Mouse (Mus musculus) hematopoietic stem cell, adult 5-6 weeks (primary cell): ENCODE measurements around the gene 2610528J11Rik. TPM values are rescaled to one million over a fixed set of nuclear protein-coding genes. Genes with fewer than 3 reads are reported as not detected.
"Not testable (repeated sequence)": the region's sequence is repeated elsewhere in the genome, so short reads cannot be mapped to it uniquely, and the experiment has no call there.

Source experiments
- ATAC-seq, 2 experiments: fragments of 125-278 bp in 1 of 2; replicated peaks in 1 of 2; 2 replicates each; pipeline ENCODE4 v1.8.0; 2016 to 2017; ENCODE audit warnings: inconsistent platforms in 2 of 2, mild to moderate bottlenecking in 2 of 2, moderate number of reproducible peaks in 2 of 2, low read depth in 1 of 2, moderate TSS enrichment in 1 of 2; ENCODE audit not compliant: low FRiP score in 2 of 2, poor library complexity in 2 of 2, severe bottlenecking in 2 of 2, insufficient read depth in 1 of 2, low TSS enrichment in 1 of 2
- total RNA-seq: library from RNA; stranded (forward); fragments of 172-1452, 232-1000 nt; gene quantifications from 2 replicates; pipeline ENCODE4 v1.2.3, GENCODE M21; 2017

Gene 2610528J11Rik
- total RNA-seq, 1 experiment from 2014 or later = not detected

- no peak for ATAC-seq
These were observed 6.4 kb downstream of the 2610528J11Rik start for GRCm38 (mm10) chr4:118533156-118533555.

DNA sequence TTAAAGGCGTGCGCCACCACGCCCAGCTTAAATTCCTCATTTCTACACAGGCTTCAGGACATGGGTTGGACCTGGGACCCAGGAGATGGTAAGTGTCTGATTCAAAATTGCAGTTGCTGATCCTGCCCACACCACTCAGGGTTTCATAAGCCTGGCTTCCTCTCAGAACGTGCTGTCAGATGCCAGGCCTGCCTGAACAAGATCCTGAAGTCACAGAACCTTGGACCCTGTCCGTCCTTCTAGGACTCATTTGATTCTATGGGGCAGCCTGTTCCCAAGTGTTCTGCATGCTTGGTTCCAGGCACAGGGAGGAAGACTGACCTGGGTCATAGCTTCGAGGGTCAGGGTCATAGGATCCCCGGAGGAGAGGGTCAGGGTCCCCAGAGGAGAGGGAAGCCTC is 6.8 kb downstream of the 2610528J11Rik start:
- peak in 1 of 2 experiments; percentile 38; a peak in 1 of 4 replicates for ATAC-seq

DNA sequence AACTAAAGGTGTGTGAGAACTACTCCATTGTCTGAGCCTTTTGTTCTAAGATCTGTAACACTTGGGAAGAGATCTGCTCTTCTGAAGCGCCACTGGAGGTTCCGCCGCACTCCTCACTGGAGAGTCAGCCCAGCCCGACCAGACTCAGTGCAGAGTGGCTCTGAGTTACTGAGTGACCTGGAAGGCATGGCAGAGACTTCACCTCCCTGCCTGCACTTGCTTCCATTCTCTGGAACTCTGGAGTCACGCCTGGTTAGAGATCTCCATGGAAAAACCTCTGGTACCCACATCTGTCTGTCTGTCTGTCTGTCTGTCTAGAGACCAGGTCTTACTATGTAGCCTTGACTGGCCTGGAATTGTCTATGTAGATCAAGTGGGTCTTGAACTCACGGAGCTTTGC is 8.8 kb downstream of the 2610528J11Rik start:
- no peak for ATAC-seq

DNA sequence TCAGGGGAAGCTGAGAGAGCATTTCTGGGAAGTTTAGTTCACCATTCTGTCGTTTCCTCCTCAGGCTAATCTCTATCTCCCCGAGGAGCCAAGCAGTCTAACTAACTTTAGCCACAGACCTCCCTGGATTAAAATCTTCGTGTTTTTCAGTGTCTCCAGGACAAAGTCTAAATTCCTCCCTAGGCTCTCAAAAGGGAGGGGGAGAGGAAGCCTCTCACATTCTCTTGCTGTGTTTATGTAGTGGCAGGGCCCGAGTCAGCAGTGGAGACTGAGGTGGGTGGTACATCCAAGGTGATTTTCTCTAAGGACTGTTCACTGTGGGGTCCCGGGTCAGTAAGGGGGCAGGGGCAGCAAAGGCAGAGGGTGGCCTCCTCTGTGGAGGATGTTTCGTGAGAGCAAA is 11.0 kb downstream of the 2610528J11Rik start:
- ATAC-seq = no peak

- no peak for ATAC-seq
These were observed 13.1 kb downstream of the 2610528J11Rik start for GRCm38 (mm10) chr4:118539904-118540303.

DNA sequence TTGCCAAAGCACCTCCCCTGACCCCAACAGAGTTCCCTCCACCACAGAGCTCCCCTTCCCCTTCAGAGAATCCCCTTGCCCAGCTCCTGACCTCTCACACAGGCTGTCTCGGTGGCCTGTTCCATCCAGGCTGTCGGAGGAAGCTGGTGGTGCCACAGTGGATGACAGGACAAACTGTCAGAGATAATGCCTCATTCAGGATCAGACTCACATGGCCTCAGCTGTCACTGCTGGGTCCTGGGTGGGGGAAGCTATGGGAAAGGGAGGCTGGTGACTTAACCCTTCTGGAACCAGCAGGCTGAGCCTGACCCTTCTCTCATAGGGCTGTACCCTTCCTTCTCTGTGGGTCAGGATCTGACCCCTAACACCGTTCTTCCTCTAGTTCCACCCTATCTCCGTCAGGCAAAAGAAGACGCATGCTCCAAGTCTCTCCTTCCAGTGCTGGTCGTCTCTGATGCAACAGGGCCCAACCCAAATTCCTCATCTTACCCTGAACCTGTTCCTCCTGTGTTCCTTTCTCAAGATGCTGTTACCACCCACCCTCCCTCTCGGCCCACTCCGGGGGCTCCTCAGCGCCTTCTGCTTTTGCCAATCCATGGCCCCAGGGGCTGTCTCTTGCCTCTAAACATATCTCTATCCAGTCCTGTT is 15.8 kb downstream of the 2610528J11Rik start:
- no peak for ATAC-seq

- no peak; a peak in 1 of 4 replicates for ATAC-seq
These were observed 16.3 kb downstream of the 2610528J11Rik start for GRCm38 (mm10) chr4:118543158-118543530.

DNA sequence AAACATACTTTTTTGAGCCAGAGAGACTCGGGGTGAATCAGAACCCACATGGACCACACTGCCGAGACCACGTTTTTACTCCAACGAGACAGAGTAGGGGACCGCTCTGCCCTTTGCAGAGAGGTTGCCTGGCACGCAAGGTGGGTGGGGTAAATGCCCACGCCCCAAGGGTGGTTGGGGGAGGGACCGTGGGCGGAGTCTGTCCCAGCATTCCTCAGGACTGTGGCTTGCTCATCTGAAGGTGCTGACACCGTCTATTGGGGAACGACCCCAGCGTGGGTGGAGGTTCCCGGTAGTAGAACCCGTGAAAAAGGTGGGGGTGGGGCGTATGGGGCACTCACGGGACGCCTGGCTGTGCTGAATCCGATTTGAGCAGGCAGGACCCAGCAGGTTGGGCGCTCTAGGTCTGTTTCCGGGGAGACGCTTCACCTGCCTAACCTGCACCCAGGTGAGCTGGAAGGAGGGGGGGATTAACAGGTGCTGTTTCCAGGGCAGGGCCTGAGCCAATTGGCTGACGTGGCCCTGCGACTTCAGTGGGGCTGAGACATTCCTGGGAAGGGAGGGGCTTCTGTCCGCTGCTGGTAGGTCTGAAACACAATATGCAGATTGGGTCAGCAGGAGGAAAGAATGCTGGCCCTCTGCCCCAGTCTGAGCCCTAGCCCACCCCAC is 16.9 kb downstream of the 2610528J11Rik start, which contains the start of gene Tmem125:
Gene Tmem125 (minus strand): TSS at position 453 of the 669 bp plus-strand sequence.
- ATAC-seq = peak; percentile 24 to 30; a peak in 1 of 4 replicates

GRCm38 (mm10) chr4:118544441-118545127 is 17.8 kb downstream of the 2610528J11Rik start:
- ATAC-seq = no peak

DNA sequence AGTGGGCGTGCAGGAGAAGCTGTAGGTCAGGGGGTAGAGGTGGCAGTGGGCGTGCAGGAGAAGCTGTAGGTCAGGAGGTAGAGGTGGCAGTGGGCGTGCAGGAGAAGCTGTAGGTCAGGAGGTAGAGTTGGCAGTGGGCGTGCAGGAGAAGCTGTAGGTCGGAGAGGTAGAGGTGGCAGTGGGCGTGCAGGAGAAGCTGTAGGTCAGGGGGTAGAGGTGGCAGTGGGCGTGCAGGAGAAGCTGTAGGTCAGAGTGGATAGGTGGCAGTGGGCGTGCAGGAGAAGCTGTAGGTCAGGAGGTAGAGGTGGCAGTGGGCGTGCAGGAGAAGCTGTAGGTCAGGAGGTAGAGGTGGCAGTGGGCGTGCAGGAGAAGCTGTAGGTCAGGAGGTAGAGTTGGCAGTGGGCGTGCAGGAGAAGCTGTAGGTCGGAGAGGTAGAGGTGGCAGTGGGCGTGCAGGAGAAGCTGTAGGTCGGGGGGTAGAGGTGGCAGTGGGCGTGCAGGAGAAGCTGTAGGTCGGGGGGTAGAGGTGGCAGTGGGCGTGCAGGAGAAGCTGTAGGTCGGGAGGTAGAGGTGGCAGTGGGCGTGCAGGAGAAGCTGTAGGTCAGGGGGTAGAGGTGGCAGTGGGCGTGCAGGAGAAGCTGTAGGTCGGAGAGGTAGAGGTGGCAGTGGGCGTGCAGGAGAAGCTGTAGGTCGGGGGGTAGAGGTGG is 20.8 kb downstream of the 2610528J11Rik start:
- peak; percentile 48 to 70 for ATAC-seq

DNA sequence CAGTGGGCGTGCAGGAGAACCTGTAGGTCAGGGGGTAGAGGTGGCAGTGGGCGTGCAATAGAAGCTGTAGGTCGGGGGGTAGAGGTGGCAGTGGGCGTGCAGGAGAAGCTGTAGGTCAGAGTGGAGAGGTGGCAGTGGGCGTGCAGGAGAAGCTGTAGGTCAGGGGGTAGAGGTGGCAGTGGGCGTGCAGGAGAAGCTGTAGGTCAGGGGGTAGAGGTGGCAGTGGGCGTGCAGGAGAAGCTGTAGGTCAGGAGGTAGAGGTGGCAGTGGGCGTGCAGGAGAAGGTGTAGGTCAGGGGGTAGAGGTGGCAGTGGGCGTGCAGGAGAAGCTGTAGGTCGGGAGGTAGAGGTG is 21.3 kb downstream of the 2610528J11Rik start:
- not testable (repeated sequence) for ATAC-seq

- no peak for ATAC-seq
These were observed 26.3 kb downstream of the 2610528J11Rik start for GRCm38 (mm10) chr4:118553039-118553649.

DNA sequence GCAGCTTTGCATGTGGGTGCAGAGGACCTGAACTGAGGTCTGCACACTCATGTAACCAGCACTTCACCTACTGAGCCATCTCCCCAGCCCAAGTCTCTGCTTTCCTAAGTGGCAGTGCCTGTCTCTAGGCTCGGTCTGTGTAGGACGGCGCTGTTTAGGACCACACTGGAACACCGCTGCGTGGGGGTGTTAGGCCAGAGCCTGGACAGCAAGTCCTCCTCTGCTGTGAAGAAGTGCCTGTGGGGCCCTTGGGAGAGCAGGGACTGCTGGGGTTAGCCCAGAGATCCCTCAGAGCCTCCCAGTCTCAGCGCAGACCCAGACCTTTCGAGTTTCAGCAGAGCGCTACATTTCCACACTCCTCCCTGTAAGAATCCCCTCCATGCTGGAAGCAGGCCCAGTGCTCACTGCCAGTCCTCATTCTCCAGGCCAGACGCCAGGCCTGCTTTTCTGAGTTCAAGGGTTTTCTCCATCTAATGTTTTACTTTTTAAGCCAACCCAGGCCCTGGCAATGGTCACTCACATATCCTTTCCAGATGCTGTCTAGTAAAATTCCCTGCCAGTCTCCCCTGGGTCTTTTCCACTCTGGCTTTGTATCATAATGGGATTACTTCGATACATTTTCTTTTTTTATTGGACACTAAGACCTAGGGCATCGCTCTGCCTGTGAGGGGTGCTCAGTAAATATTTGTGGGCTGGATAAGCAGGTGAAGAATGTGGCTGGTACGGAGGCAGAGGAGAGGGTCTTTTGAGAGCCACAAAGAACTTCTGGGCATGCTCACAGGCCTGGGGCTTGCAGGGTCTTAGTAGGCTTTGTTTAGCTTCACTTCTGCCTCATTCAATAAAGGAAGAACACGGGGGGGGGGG is 37.5 kb downstream of the 2610528J11Rik start:
- ATAC-seq = no peak

GRCm38 (mm10) chr4:118564926-118565279 is 38.1 kb downstream of the 2610528J11Rik start:
- ATAC-seq = no peak

GRCm38 (mm10) chr4:118566161-118566676 is 39.4 kb downstream of the 2610528J11Rik start:
- peak; percentile 74 to 83 for ATAC-seq

GRCm38 (mm10) chr4:118568709-118569108 is 41.9 kb downstream of the 2610528J11Rik start:
- no peak for ATAC-seq
